Mouse (Mus musculus) heart, embryonic 16.5 days (tissue): ENCODE measurements around the gene Btg3. TPM values are rescaled to one million over a fixed set of nuclear protein-coding genes. Genes with fewer than 3 reads are reported as not detected.

Source experiments
- ATAC-seq: fragments of 200-750 bp; cut with Nextera tagmentation; replicated peaks from 2 replicates; pipeline ENCODE4 v1.8.0; 2017; ENCODE audit warnings: moderate number of reproducible peaks; ENCODE audit not compliant: insufficient read depth, low FRiP score; ENCODE audit errors: extremely low read depth
- H3K27ac ChIP-seq: fragments of 300-500 bp; sonication (generic); 2 replicates; pipeline ENCODE4 v1.5.1; 2014; ENCODE audit warnings: mild to moderate bottlenecking, low read length, control low read depth, moderate library complexity
- H3K27me3 ChIP-seq: fragments of 300-500 bp; sonication (generic); 2 replicates; pipeline ENCODE4 v1.6.1; 2014; ENCODE audit warnings: low read length, mixed read lengths; ENCODE audit not compliant: control insufficient read depth, insufficient read depth
- H3K36me3 ChIP-seq: fragments of 300-500 bp; sonication (generic); 2 replicates; pipeline ENCODE4 v1.6.1; 2014; ENCODE audit not compliant: control insufficient read depth, insufficient read depth
- H3K4me1 ChIP-seq: fragments of 300-500 bp; sonication (generic); 2 replicates; pipeline ENCODE4 v1.6.1; 2014; ENCODE audit warnings: low read length, mixed read lengths; ENCODE audit not compliant: control insufficient read depth, insufficient read depth
- H3K4me2 ChIP-seq: fragments of 300-500 bp; sonication (generic); 2 replicates; pipeline ENCODE4 v1.6.1; 2014; ENCODE audit warnings: low read depth, mild to moderate bottlenecking, control low read depth, low read length
- H3K4me3 ChIP-seq: fragments of 300-500 bp; sonication (generic); 2 replicates; pipeline ENCODE4 v1.5.1; 2014; ENCODE audit warnings: mild to moderate bottlenecking, control low read depth, low read length
- H3K9ac ChIP-seq: fragments of 300-500 bp; sonication (generic); 2 replicates; pipeline ENCODE4 v1.6.1; 2014; ENCODE audit warnings: low read length, control low read depth
- H3K9me3 ChIP-seq: fragments of 300-500 bp; sonication (generic); replicated peaks from 2 replicates; pipeline ENCODE4 v1.6.1; 2016; ENCODE audit warnings: low read length; ENCODE audit not compliant: control insufficient read depth
- WGBS: fragments of 180-500 bp; shearing (Covaris S2); extraction: QIAGEN DNeasy Blood & Tissue Kit; methylation state at CpG from one replicate; pipeline ENCODE4 v1.1.7; 2014; 5-methylcytosine and 5-hydroxymethylcytosine counted together
- polyA plus RNA-seq: library from polyadenylated mRNA; unstranded; fragments of >200 nt; fragmentation: Nextera tagmentation; extraction: Ambion mirVana; gene quantifications from 2 replicates; pipeline ENCODE4 v1.2.1, GENCODE M21; 2015

The Btg3 gene
- 40.2 and 50.4 TPM in 2 replicates for polyA plus RNA-seq

DNA sequence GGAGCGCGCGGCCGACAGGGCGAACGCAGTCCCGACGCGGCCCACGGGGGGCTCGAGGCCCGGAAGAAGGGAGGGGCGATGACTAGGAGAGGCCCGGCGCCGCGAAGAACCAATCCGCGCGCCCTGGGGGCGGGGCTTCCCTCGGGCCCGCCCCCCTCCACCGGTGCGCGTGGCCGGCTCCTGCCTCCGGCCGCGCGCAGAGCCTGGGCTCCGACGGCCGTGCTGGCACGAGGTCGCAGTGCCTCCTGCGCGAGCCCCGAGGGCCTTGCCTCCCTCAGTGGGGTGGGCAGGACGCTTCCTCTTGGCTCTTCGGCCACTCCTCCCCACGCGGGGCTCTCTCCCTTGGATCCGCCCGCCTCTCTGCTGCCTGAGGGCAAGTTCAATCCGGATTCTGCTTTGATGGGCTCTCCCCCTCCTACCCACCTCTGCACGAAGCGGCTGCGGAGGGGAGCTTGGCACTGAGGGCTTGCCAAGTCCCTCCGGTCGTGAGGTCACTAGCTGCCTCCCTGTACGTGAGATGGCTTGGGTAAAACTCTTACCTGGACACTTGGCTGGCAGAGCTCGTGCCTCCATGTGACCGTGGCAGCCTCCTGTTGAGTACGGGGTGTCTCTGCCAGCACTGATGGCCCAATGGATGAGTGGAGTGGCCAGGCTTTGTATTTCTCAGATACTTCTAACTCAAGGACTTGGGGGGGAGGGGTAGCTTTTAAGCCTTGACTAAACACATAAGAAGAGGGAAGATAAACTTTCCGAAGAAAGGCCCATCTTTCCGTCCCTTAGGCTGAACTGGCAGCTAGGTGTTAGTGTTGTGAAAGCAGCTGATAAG, at the start of gene Btg3:
TSS of gene Btg3 (minus strand) at position 448 of the 826 bp plus-strand sequence.
- peaks cover 6% of the 10 kb centered on the region for H3K4me1 ChIP-seq
- peak within 1 kb of the TSS; percentile 82 for H3K27ac ChIP-seq
- WGBS, result 2% methylated on average over 45 of the region's 57 CpGs
- no peaks in the 10 kb centered on the region for H3K27me3 ChIP-seq
- H3K4me2 ChIP-seq, result peak within 1 kb of the TSS; percentile 96
- peak; percentile 97 for ATAC-seq
- H3K9me3 ChIP-seq, result no peaks in the 10 kb centered on the region
- H3K36me3 ChIP-seq, result peaks cover 6% of the 10 kb centered on the region; the same call in 1 of the 2 replicates
- H3K4me3 ChIP-seq, result peak within 1 kb of the TSS; percentile 94
- peak within 1 kb of the TSS; percentile 97 for H3K9ac ChIP-seq

GRCm38 (mm10) chr16:78417733-78418132, 40.7 kb upstream of the Btg3 start:
- 36% methylated on average over 10 of the region's 10 CpGs for WGBS
- no peaks in the 10 kb centered on the region for H3K4me1 ChIP-seq
- no peak overlapping the region for H3K4me2 ChIP-seq
- H3K27me3 ChIP-seq, result no peaks in the 10 kb centered on the region
- no peaks in the 10 kb centered on the region for H3K36me3 ChIP-seq
- H3K9me3 ChIP-seq, result peaks cover 8% of the 10 kb centered on the region
- ATAC-seq, result no peak
- no peak overlapping the region for H3K9ac ChIP-seq
- H3K27ac ChIP-seq, result no peak overlapping the region
- no peak overlapping the region for H3K4me3 ChIP-seq

GRCm38 (mm10) chr16:78416500-78416899, 39.5 kb upstream of the Btg3 start:
- peaks cover 8% of the 10 kb centered on the region for H3K9me3 ChIP-seq
- no peak overlapping the region for H3K4me2 ChIP-seq
- 14% methylated on average over 3 of the region's 3 CpGs for WGBS
- no peaks in the 10 kb centered on the region for H3K4me1 ChIP-seq
- H3K36me3 ChIP-seq, result no peaks in the 10 kb centered on the region
- no peak overlapping the region for H3K9ac ChIP-seq
- no peak overlapping the region for H3K4me3 ChIP-seq
- H3K27ac ChIP-seq, result no peak overlapping the region
- no peaks in the 10 kb centered on the region for H3K27me3 ChIP-seq
- ATAC-seq, result no peak

GRCm38 (mm10) chr16:78409991-78410390, 33.0 kb upstream of the Btg3 start:
- WGBS, result 79% methylated on average over 10 of the region's 10 CpGs

DNA sequence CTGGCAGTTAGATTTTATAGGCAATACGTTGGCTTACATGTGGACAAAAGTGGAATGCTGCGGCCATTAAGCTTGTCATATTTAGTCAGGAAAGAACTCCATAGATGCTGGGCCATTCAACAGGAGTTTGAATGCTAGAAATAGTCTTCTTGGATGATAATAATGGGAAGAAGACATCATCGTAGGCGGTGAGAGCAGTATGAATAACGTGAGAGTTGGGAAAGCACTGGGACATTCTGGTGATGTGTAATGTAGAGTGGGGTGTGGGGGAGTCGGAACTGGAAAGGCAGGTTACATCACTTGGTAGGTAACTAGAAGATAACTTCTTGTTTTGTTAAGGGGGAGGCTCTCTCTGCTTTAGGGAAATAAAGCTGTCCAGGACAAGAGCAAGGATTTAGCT, 30.9 kb upstream of the Btg3 start:
- Histone ChIP-seq H3K27ac (no peak overlapping the region), H3K27me3 (no peaks in the 10 kb centered on the region), H3K4me3 (no peak overlapping the region), H3K9ac (no peak overlapping the region), H3K4me1 (no peaks in the 10 kb centered on the region), H3K4me2 (no peak overlapping the region), H3K9me3 (no peaks in the 10 kb centered on the region), H3K36me3 (no peaks in the 10 kb centered on the region)
- ATAC-seq, result no peak
- 86% methylated on average over 6 of the region's 6 CpGs for WGBS

More at GRCm38 (mm10) chr16:78409991-78410390, 33.0 kb upstream of the Btg3 start:
- H3K9ac ChIP-seq, result no peak overlapping the region
- no peak overlapping the region for H3K4me3 ChIP-seq
- H3K27ac ChIP-seq, result no peak overlapping the region
- peaks cover 8% of the 10 kb centered on the region for H3K9me3 ChIP-seq
- no peaks in the 10 kb centered on the region for H3K4me1 ChIP-seq
- no peak for ATAC-seq
- H3K36me3 ChIP-seq, result no peaks in the 10 kb centered on the region
- H3K27me3 ChIP-seq, result no peaks in the 10 kb centered on the region
- no peak overlapping the region for H3K4me2 ChIP-seq

DNA sequence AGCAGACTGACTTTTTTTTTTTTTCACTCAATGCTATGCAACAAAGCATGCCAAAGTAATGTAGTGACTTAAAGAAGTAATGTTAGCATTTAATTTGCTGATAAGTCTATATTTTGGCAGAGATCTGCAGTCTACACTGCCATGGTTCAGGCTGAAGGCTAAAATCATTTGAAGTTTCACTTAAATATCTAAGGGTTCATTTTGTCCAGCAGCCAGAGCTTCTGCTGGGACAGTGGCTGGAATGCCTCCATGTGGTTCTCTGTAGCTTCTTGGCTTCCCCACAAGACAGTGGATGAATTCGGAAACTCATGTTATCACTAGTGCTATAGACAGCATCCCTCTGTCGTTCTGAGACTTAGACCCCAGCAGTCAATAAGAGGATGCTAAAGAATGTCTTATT, 29.7 kb upstream of the Btg3 start:
- H3K4me1 ChIP-seq, result no peaks in the 10 kb centered on the region
- H3K4me2 ChIP-seq, result no peak overlapping the region
- H3K27me3 ChIP-seq, result no peaks in the 10 kb centered on the region
- no peak overlapping the region for H3K9ac ChIP-seq
- no peaks in the 10 kb centered on the region for H3K36me3 ChIP-seq
- 57% methylated on average over 2 of the region's 2 CpGs for WGBS
- no peaks in the 10 kb centered on the region for H3K9me3 ChIP-seq
- H3K4me3 ChIP-seq, result no peak overlapping the region
- ATAC-seq, result peak; percentile 49
- H3K27ac ChIP-seq, result no peak overlapping the region

DNA sequence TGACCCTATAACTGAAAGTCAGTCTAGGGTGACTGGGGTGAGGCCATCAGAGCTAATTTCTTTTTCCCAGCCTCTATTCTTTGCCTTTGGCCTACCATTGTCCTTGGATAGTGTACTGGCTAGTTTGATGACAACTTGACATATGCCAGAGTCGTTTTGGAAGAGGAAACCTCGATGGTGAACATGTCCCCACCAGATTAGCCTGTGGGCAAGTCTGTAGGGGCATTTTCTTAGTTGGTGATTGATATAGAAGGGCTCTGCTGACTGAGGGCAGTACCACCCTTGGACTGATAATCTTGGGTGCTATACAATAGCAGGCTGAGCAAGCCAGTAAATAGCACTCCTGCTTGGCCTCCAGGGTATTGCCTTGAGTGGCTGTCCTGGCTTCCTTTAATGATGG, 25.3 kb upstream of the Btg3 start:
- H3K4me2 ChIP-seq, result no peak overlapping the region
- H3K27me3 ChIP-seq, result no peaks in the 10 kb centered on the region
- peak; percentile 77 for ATAC-seq
- H3K9me3 ChIP-seq, result no peaks in the 10 kb centered on the region
- no peak overlapping the region for H3K27ac ChIP-seq
- H3K4me3 ChIP-seq, result no peak overlapping the region
- 16% methylated on average over 2 of the region's 2 CpGs for WGBS
- H3K36me3 ChIP-seq, result no peaks in the 10 kb centered on the region
- peaks cover 4% of the 10 kb centered on the region; the same call in 1 of the 2 replicates for H3K4me1 ChIP-seq
- H3K9ac ChIP-seq, result no peak overlapping the region

GRCm38 (mm10) chr16:78399423-78399822, 22.4 kb upstream of the Btg3 start:
- Histone ChIP-seq H3K4me1 (peaks cover 4% of the 10 kb centered on the region; the same call in 1 of the 2 replicates), H3K36me3 (no peaks in the 10 kb centered on the region), H3K4me3 (no peak overlapping the region), H3K27me3 (no peaks in the 10 kb centered on the region), H3K9ac (no peak overlapping the region), H3K27ac (no peak overlapping the region), H3K9me3 (no peaks in the 10 kb centered on the region), H3K4me2 (no peak overlapping the region)
- ATAC-seq, result no peak
- 90% methylated on average over 3 of the region's 3 CpGs for WGBS

GRCm38 (mm10) chr16:78398734-78399133, 21.7 kb upstream of the Btg3 start:
- Histone ChIP-seq H3K4me1 (peaks cover 4% of the 10 kb centered on the region; the same call in 1 of the 2 replicates), H3K4me2 (no peak overlapping the region), H3K27me3 (no peaks in the 10 kb centered on the region), H3K4me3 (no peak overlapping the region), H3K9me3 (no peaks in the 10 kb centered on the region), H3K36me3 (no peaks in the 10 kb centered on the region), H3K27ac (no peak overlapping the region), H3K9ac (no peak overlapping the region)
- WGBS, result 85% methylated on average over 6 of the region's 6 CpGs
- ATAC-seq, result no peak
